ENCODE assay signal across 8 mouse cellular contexts in the genomic region with DNA sequence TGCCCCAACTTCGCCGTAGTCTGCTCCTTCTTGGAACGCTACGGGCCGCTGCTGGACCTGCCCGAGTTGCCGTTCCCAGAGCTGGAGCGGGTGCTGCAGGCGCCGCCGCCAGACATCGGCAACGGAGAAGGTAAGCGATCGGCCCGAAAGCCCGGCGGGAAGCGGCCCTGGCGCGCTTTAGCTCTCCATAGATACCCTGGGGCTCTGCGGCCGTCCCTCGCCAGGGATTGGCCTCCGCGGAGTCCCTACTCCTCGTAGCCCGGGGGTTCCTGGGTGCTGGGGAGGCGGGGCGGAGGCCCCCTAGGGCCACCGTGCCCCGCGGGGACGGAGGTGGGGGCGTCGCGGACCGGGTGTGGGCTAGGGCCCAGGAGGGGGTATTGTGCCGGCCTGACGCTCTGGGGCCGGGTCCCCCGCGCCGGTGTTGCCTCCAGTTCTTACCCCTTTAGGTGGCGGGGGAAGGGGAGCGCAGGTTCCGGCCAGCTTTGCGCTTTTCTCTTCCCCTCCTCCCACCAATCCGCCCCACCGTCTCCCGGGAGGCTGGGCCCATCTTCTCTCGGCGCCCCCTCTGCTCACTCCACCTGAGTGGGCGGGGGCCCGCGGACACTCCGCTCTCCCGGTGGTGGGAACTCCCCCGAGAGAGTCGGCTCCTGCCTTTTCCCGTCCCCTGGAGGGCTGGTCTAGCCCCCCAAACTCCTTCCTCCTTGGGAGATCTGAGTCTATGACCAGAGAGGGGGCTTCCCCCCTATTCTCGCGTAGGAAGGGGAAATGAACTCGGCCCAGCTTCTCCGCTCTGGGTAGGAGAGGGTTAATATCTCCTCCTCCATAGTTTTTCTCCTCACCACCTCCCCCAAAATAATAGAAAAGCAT. TPM values are rescaled to one million over a fixed set of nuclear protein-coding genes. Genes with fewer than 3 reads are reported as not detected.
DNase-seq lines count a peak whose midpoint lies in the region; ATAC-seq and TF ChIP-seq lines count a peak whose summit lies in the region.

No protein-coding gene starts in this region.

- peak overlapping the region; percentile 100 for H3K4me3 ChIP-seq in E14TG2a.4 (replicated peaks; ENCODE audit: low read length)
- peak overlapping the region; percentile 99 for H3K4me3 ChIP-seq in forebrain, embryonic 12.5 days (replicated peaks)
- H3K4me3 ChIP-seq in heart, embryonic 16.5 days (ENCODE audit: low read length): peak overlapping the region; percentile 100
- peak overlapping the region; percentile 94 for H3K4me3 ChIP-seq in liver, postnatal 0 days (ENCODE audit: low read depth, low read length)
- peak overlapping the region; percentile 98 for H3K4me3 ChIP-seq in neural tube, embryonic 13.5 days

- no peaks in the 10 kb centered on the region for H3K9me3 ChIP-seq in E14TG2a.4 (ENCODE audit: low read length)
- no peaks in the 10 kb centered on the region for H3K9me3 ChIP-seq in forebrain, embryonic 12.5 days
- H3K9me3 ChIP-seq in heart, embryonic 16.5 days (replicated peaks; ENCODE audit: control insufficient read depth, low read length): no peaks in the 10 kb centered on the region
- H3K9me3 ChIP-seq in liver, postnatal 0 days (ENCODE audit: low read length): no peaks in the 10 kb centered on the region
- no peaks in the 10 kb centered on the region for H3K9me3 ChIP-seq in neural tube, embryonic 13.5 days

- no peaks in the 10 kb centered on the region for H3K27me3 ChIP-seq in E14TG2a.4 (ENCODE audit: insufficient read depth, low read length)
- no peaks in the 10 kb centered on the region for H3K27me3 ChIP-seq in forebrain, embryonic 12.5 days
- H3K27me3 ChIP-seq in heart, embryonic 16.5 days (ENCODE audit: control insufficient read depth, insufficient read depth, low read length): no peaks in the 10 kb centered on the region
- H3K27me3 ChIP-seq in liver, postnatal 0 days (ENCODE audit: insufficient read depth, low read length): no peaks in the 10 kb centered on the region
- no peaks in the 10 kb centered on the region for H3K27me3 ChIP-seq in neural tube, embryonic 13.5 days

- peak overlapping the region; percentile 99 for H3K27ac ChIP-seq in forebrain, embryonic 12.5 days
- H3K27ac ChIP-seq in heart, embryonic 16.5 days (ENCODE audit: low read length): peak overlapping the region; percentile 99
- peak overlapping the region; percentile 96 for H3K27ac ChIP-seq in liver, postnatal 0 days (ENCODE audit: low read depth)
- peak overlapping the region; percentile 98 for H3K27ac ChIP-seq in neural tube, embryonic 13.5 days (replicated peaks)

- peak; percentile 56 for ATAC-seq in forebrain, embryonic 12.5 days (ENCODE audit: low FRiP score)
- peak; percentile 33 for ATAC-seq in heart, embryonic 16.5 days (replicated peaks; ENCODE audit: extremely low read depth, insufficient read depth, low FRiP score)
- peak; percentile 28 for ATAC-seq in liver, postnatal 0 days
- peak; percentile 52 for ATAC-seq in neural tube, embryonic 13.5 days (ENCODE audit: low read depth)

- H3K4me2 ChIP-seq in forebrain, embryonic 12.5 days: peak overlapping the region; percentile 85
- H3K4me2 ChIP-seq in heart, embryonic 16.5 days (ENCODE audit: low read depth, low read length): peak overlapping the region; percentile 92
- peak overlapping the region; percentile 96 for H3K4me2 ChIP-seq in liver, postnatal 0 days (ENCODE audit: low read depth, low read length)
- peak overlapping the region; percentile 88 for H3K4me2 ChIP-seq in neural tube, embryonic 13.5 days

- no peak for TF ChIP-seq POLR2A in brain, embryonic 14.5 days (IDR thresholded peaks at IDR 0.05; ENCODE audit: borderline replicate concordance, extremely low read depth, insufficient read depth, insufficient read length, poor library complexity, severe bottlenecking)

- TF ChIP-seq CTCF in E14TG2a.4 (conservative IDR thresholded peaks at IDR 0.05; ENCODE audit: low read length): no peak
- TF ChIP-seq CTCF in brain, embryonic 14.5 days (IDR thresholded peaks at IDR 0.05; ENCODE audit: borderline replicate concordance, extremely low read depth, insufficient read depth, insufficient read length): no peak
- no peak for TF ChIP-seq CTCF in liver, postnatal 0 days (IDR thresholded peaks at IDR 0.05; ENCODE audit: low read depth)

- peaks cover 41% of the 10 kb centered on the region for H3K4me1 ChIP-seq in E14TG2a.4 (replicated peaks; ENCODE audit: low read depth, low read length)
- H3K4me1 ChIP-seq in forebrain, embryonic 12.5 days: peaks cover 11% of the 10 kb centered on the region
- peaks cover 12% of the 10 kb centered on the region for H3K4me1 ChIP-seq in heart, embryonic 16.5 days (ENCODE audit: control insufficient read depth, insufficient read depth, low read length)
- peaks cover 17% of the 10 kb centered on the region for H3K4me1 ChIP-seq in liver, postnatal 0 days (ENCODE audit: insufficient read depth)
- H3K4me1 ChIP-seq in neural tube, embryonic 13.5 days (replicated peaks): peaks cover 22% of the 10 kb centered on the region

- H3K9ac ChIP-seq in forebrain, embryonic 12.5 days: peak overlapping the region; percentile 99
- H3K9ac ChIP-seq in heart, embryonic 16.5 days (ENCODE audit: low read length): peak overlapping the region; percentile 100
- peak overlapping the region; percentile 94 for H3K9ac ChIP-seq in liver, postnatal 0 days (replicated peaks)
- H3K9ac ChIP-seq in neural tube, embryonic 13.5 days: peak overlapping the region; percentile 99

- peaks cover 4% of the 10 kb centered on the region; the same call in 1 of the 2 replicates for H3K36me3 ChIP-seq in E14TG2a.4 (ENCODE audit: insufficient read depth, low read length)
- no peaks in the 10 kb centered on the region for H3K36me3 ChIP-seq in forebrain, embryonic 12.5 days (replicated peaks)
- H3K36me3 ChIP-seq in heart, embryonic 16.5 days (ENCODE audit: control insufficient read depth, insufficient read depth): peaks cover 1% of the 10 kb centered on the region
- H3K36me3 ChIP-seq in liver, postnatal 0 days (replicated peaks; ENCODE audit: insufficient read depth, low read length): no peaks in the 10 kb centered on the region
- no peaks in the 10 kb centered on the region; the same call in 1 of the 2 replicates for H3K36me3 ChIP-seq in neural tube, embryonic 13.5 days

- no peak for TF ChIP-seq EP300 in liver, postnatal 0 days (IDR thresholded peaks at IDR 0.05; ENCODE audit: low read depth)

- DNase-seq in brain, embryonic 14.5 days (ENCODE audit: low read depth): peak; percentile 65
- peak; percentile 64 to 74 for DNase-seq in kidney, postnatal 4 days
- DNase-seq in liver, postnatal 0 days: peak; percentile 62
- DNase-seq in testis, postnatal 10 days (ENCODE audit: low spot score): peak; percentile 71

- under 1% methylated on average over 57 of the region's 65 CpGs for WGBS in forebrain, embryonic 12.5 days
- under 1% methylated on average over 65 of the region's 65 CpGs for WGBS in heart, embryonic 16.5 days
- under 1% methylated on average over 60 of the region's 65 CpGs for WGBS in liver, postnatal 0 days (ENCODE audit: insufficient replicate concordance)
- under 1% methylated on average over 65 of the region's 65 CpGs for WGBS in neural tube, embryonic 13.5 days

RNA-seq across cellular contexts. Expression of a gene that starts 0.5 kb away (rescaled TPM):
- polyA plus RNA-seq in brain, embryonic 14.5 days (2012; rRNA removed): 11.9 and 17.3 TPM in 2 replicates
- polyA plus RNA-seq in forebrain, embryonic 12.5 days (2016; fragmentation: Nextera tagmentation; extraction: Ambion mirVana): 38.0 TPM in 2 replicates
- polyA plus RNA-seq in heart, embryonic 16.5 days (2015; fragmentation: Nextera tagmentation; extraction: Ambion mirVana): 13.2 and 14.0 TPM in 2 replicates
- polyA plus RNA-seq in liver, postnatal 0 days (2015; fragmentation: Nextera tagmentation; extraction: Ambion mirVana): 5.5 TPM in 2 replicates
- 28.4 and 31.3 TPM in 2 replicates for polyA plus RNA-seq in neural tube, embryonic 13.5 days (2015; fragmentation: Nextera tagmentation; extraction: Ambion mirVana)

RNA-seq across cellular contexts. Expression of a gene that starts 0.9 kb away (rescaled TPM):
- 28.3 and 36.3 TPM in 2 replicates for polyA plus RNA-seq in brain, embryonic 14.5 days (2012; rRNA removed)
- 35.5 and 36.5 TPM in 2 replicates for polyA plus RNA-seq in forebrain, embryonic 12.5 days (2016; fragmentation: Nextera tagmentation; extraction: Ambion mirVana)
- 53.0 and 53.1 TPM in 2 replicates for polyA plus RNA-seq in heart, embryonic 16.5 days (2015; fragmentation: Nextera tagmentation; extraction: Ambion mirVana)
- polyA plus RNA-seq in liver, postnatal 0 days (2015; fragmentation: Nextera tagmentation; extraction: Ambion mirVana): 21.9 and 30.9 TPM in 2 replicates
- polyA plus RNA-seq in neural tube, embryonic 13.5 days (2015; fragmentation: Nextera tagmentation; extraction: Ambion mirVana): 44.6 and 47.9 TPM in 2 replicates

Comparison
In these comparisons a context has a peak if more than half of its experiments do, and no peak if none do; other contexts are left out.
1. Peak in every context shown above with its lines: DNase-seq, ATAC-seq, H3K4me3 ChIP-seq and H3K27ac ChIP-seq.